Mouse (Mus musculus) heart, embryonic 15.5 days (tissue): ENCODE measurements at regions not wholly inside any gene's neighbourhood (a gene's known extent, or its start where the extent isn't known, plus 50 kb on each side); places are given as distances from the start of the nearest gene placed in this dataset.

ENCODE experiments used
- ATAC-seq: fragments of 200-750 bp; cut with Nextera tagmentation; replicated peaks from 2 replicates; pipeline ENCODE4 v1.8.0; 2017; ENCODE audit warnings: low read depth, moderate TSS enrichment; ENCODE audit not compliant: insufficient number of reproducible peaks, insufficient read depth, low FRiP score
- H3K27ac ChIP-seq: fragments of 300-500 bp; sonication (generic); 2 replicates; pipeline ENCODE4 v1.5.1; 2015; ENCODE audit warnings: mild to moderate bottlenecking, inconsistent platforms
- H3K27me3 ChIP-seq: fragments of 300-500 bp; sonication (generic); 2 replicates; pipeline ENCODE4 v1.6.1; 2015; ENCODE audit warnings: inconsistent platforms
- H3K36me3 ChIP-seq: fragments of 300-500 bp; sonication (generic); 2 replicates; pipeline ENCODE4 v1.6.1; 2015; ENCODE audit warnings: mild to moderate bottlenecking, inconsistent platforms
- H3K4me1 ChIP-seq: fragments of 300-500 bp; sonication (generic); replicated peaks from 2 replicates; pipeline ENCODE4 v1.6.1; 2015; ENCODE audit warnings: inconsistent platforms
- H3K4me2 ChIP-seq: fragments of 300-500 bp; sonication (generic); 2 replicates; pipeline ENCODE4 v1.6.1; 2015; ENCODE audit warnings: inconsistent platforms, mild to moderate bottlenecking, moderate library complexity
- H3K4me3 ChIP-seq: fragments of 300-500 bp; sonication (generic); 2 replicates; pipeline ENCODE4 v1.5.1; 2015; ENCODE audit warnings: mild to moderate bottlenecking, inconsistent platforms
- H3K9ac ChIP-seq: fragments of 300-500 bp; sonication (generic); 2 replicates; pipeline ENCODE4 v1.6.1; 2015; ENCODE audit warnings: mild to moderate bottlenecking, inconsistent platforms
- H3K9me3 ChIP-seq: fragments of 300-500 bp; sonication (generic); replicated peaks from 2 replicates; pipeline ENCODE4 v1.6.1; 2016; ENCODE audit warnings: inconsistent platforms
- WGBS: fragments of 180-500 bp; shearing (Covaris S2); methylation state at CpG from one replicate; pipeline ENCODE4 v1.1.7; 2015; ENCODE audit warnings: mixed read lengths; 5-methylcytosine and 5-hydroxymethylcytosine counted together

DNA sequence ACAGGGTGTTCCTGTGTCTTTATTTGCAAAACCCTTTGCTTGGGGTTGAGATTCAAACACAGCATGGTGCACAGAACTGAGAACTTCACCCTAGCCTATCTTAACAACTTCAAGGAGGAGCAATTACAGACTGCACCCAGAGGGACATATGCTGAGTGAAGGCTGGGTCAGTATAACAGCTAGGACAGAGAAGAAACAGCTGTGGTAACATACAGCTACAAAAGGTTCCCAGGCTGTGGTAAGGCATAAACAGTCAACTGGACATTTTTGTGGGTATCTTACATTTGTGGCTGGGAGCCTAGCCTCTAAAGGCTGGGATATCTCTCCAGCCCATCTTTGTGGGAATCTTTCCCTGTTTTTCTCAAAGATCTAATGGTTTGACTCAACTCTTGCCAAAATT is 154.5 kb upstream of the Xylt1 start:
- Histone ChIP-seq H3K27me3 (no peaks in the 10 kb centered on the region), H3K36me3 (no peaks in the 10 kb centered on the region), H3K4me2 (no peak overlapping the region), H3K27ac (no peak overlapping the region), H3K4me1 (no peaks in the 10 kb centered on the region), H3K9ac (no peak overlapping the region), H3K9me3 (no peaks in the 10 kb centered on the region), H3K4me3 (no peak overlapping the region)
- no peak for ATAC-seq

- no peaks in the 10 kb centered on the region for H3K9me3 ChIP-seq
- no peak overlapping the region for H3K9ac ChIP-seq
- no peaks in the 10 kb centered on the region for H3K27me3 ChIP-seq
- H3K4me3 ChIP-seq, result no peak overlapping the region
- no peaks in the 10 kb centered on the region for H3K36me3 ChIP-seq
- WGBS, result 30% methylated on average over 5 of the region's 5 CpGs
- no peak overlapping the region for H3K4me2 ChIP-seq
- ATAC-seq, result no peak
- no peaks in the 10 kb centered on the region for H3K4me1 ChIP-seq
- H3K27ac ChIP-seq, result no peak overlapping the region
Observed at GRCm38 (mm10) chr7:117229619-117230018, 151.2 kb upstream of the Xylt1 start.

GRCm38 (mm10) chr7:117256819-117257218 is 124.0 kb upstream of the Xylt1 start:
- Histone ChIP-seq H3K9ac (no peak overlapping the region), H3K4me2 (no peak overlapping the region), H3K36me3 (no peaks in the 10 kb centered on the region), H3K27me3 (no peaks in the 10 kb centered on the region), H3K4me3 (no peak overlapping the region), H3K9me3 (no peaks in the 10 kb centered on the region), H3K4me1 (no peaks in the 10 kb centered on the region), H3K27ac (no peak overlapping the region)
- 79% methylated on average over 9 of the region's 9 CpGs for WGBS
- no peak for ATAC-seq

- 69% methylated on average over 5 of the region's 5 CpGs for WGBS
- no peak for ATAC-seq
- H3K4me2 ChIP-seq, result no peak overlapping the region
- H3K27me3 ChIP-seq, result no peaks in the 10 kb centered on the region
- no peak overlapping the region for H3K4me3 ChIP-seq
- no peak overlapping the region for H3K9ac ChIP-seq
- H3K9me3 ChIP-seq, result no peaks in the 10 kb centered on the region
- no peak overlapping the region for H3K27ac ChIP-seq
- H3K4me1 ChIP-seq, result no peaks in the 10 kb centered on the region
- H3K36me3 ChIP-seq, result no peaks in the 10 kb centered on the region
Observed at GRCm38 (mm10) chr7:117258557-117258956, 122.2 kb upstream of the Xylt1 start.

GRCm38 (mm10) chr7:117259151-117259550 is 121.6 kb upstream of the Xylt1 start:
- no peaks in the 10 kb centered on the region for H3K27me3 ChIP-seq
- no peaks in the 10 kb centered on the region for H3K9me3 ChIP-seq
- H3K9ac ChIP-seq, result no peak overlapping the region
- 71% methylated on average over 5 of the region's 5 CpGs for WGBS
- no peak for ATAC-seq
- no peak overlapping the region for H3K27ac ChIP-seq
- no peaks in the 10 kb centered on the region for H3K36me3 ChIP-seq
- H3K4me1 ChIP-seq, result no peaks in the 10 kb centered on the region
- H3K4me3 ChIP-seq, result no peak overlapping the region
- H3K4me2 ChIP-seq, result no peak overlapping the region

DNA sequence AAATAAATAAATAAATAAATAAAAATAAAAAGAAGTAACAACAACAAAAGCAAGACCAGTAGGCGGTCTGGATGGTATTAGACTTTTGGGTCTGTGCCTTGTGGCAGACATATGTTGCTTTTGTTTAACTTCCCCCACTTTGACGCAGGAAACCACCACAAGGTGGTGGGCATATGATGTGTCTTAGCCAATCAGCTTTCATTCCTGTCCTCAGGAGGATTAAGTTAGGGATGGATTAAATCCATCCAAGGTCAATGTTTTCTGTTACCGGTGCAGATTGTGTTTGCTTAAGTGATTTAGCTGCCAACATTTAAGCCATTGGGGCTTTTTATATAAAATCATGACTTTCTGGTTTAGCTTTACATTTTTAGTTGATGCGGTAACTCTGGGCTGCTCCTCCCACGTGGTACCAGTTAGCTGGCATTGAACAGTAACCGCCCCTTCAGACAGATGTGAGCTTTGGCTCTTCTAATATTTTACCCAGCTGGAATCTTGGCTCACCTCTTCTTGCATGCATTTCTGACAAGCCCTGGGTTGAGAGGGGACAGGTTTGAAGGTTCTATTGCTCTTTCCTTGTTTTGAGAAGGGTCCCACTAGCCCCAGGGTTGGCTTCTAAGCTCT is 121.0 kb upstream of the Xylt1 start:
- H3K27ac ChIP-seq, result no peak overlapping the region
- no peaks in the 10 kb centered on the region for H3K9me3 ChIP-seq
- no peak for ATAC-seq
- no peak overlapping the region for H3K4me3 ChIP-seq
- no peaks in the 10 kb centered on the region for H3K4me1 ChIP-seq
- no peaks in the 10 kb centered on the region for H3K27me3 ChIP-seq
- H3K4me2 ChIP-seq, result no peak overlapping the region
- H3K9ac ChIP-seq, result no peak overlapping the region
- WGBS, result 75% methylated on average over 6 of the region's 6 CpGs
- no peaks in the 10 kb centered on the region for H3K36me3 ChIP-seq

DNA sequence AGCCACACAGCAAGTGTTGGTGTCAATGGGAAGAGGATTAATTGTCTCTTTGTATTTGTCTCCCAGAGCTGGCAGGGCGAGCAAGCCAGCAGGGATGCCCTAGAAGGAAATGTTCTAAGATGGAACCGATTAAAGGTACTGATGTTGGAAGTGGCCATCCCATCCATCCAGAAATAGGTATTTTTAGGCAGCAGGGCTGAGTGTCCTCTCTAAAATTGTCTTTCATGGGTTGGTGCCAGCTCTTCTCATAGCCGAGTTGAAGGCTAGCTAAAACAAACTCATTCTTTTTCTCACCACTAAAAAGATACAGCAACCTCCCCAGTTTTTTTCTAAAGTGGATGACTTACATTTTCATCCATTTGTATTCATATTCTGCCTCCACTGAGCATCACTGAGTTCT is 120.2 kb upstream of the Xylt1 start:
- no peak for ATAC-seq
- Histone ChIP-seq H3K36me3 (no peaks in the 10 kb centered on the region), H3K27ac (no peak overlapping the region), H3K4me1 (no peaks in the 10 kb centered on the region), H3K4me2 (no peak overlapping the region), H3K4me3 (no peak overlapping the region), H3K9me3 (no peaks in the 10 kb centered on the region), H3K27me3 (no peaks in the 10 kb centered on the region), H3K9ac (no peak overlapping the region)
- WGBS, result 75% methylated on average over 3 of the region's 3 CpGs

GRCm38 (mm10) chr7:117263126-117263525 is 117.7 kb upstream of the Xylt1 start:
- no peak overlapping the region for H3K9ac ChIP-seq
- no peaks in the 10 kb centered on the region for H3K9me3 ChIP-seq
- no peak overlapping the region for H3K4me3 ChIP-seq
- H3K27ac ChIP-seq, result no peak overlapping the region
- H3K27me3 ChIP-seq, result no peaks in the 10 kb centered on the region
- no peaks in the 10 kb centered on the region for H3K4me1 ChIP-seq
- no peak for ATAC-seq
- WGBS, result 84% methylated on average over 12 of the region's 12 CpGs
- no peaks in the 10 kb centered on the region for H3K36me3 ChIP-seq
- no peak overlapping the region for H3K4me2 ChIP-seq

GRCm38 (mm10) chr7:117264341-117264740 is 116.4 kb upstream of the Xylt1 start:
- WGBS, result 65% methylated on average over 6 of the region's 6 CpGs

GRCm38 (mm10) chr7:117268096-117268495 is 112.7 kb upstream of the Xylt1 start:
- ATAC-seq, result no peak

More at GRCm38 (mm10) chr7:117264341-117264740, 116.4 kb upstream of the Xylt1 start:
- Histone ChIP-seq H3K27ac (no peak overlapping the region), H3K4me2 (no peak overlapping the region), H3K9ac (no peak overlapping the region), H3K4me3 (no peak overlapping the region), H3K4me1 (no peaks in the 10 kb centered on the region), H3K9me3 (no peaks in the 10 kb centered on the region), H3K27me3 (no peaks in the 10 kb centered on the region), H3K36me3 (no peaks in the 10 kb centered on the region)
- ATAC-seq, result no peak

GRCm38 (mm10) chr7:117269263-117269897 is 111.4 kb upstream of the Xylt1 start:
- no peaks in the 10 kb centered on the region for H3K4me1 ChIP-seq
- H3K4me2 ChIP-seq, result no peak overlapping the region
- H3K9ac ChIP-seq, result no peak overlapping the region
- ATAC-seq, result no peak
- H3K4me3 ChIP-seq, result no peak overlapping the region
- no peaks in the 10 kb centered on the region for H3K9me3 ChIP-seq
- no peak overlapping the region for H3K27ac ChIP-seq
- no peaks in the 10 kb centered on the region for H3K36me3 ChIP-seq
- 80% methylated on average over 10 of the region's 10 CpGs for WGBS
- H3K27me3 ChIP-seq, result no peaks in the 10 kb centered on the region

More at GRCm38 (mm10) chr7:117268096-117268495, 112.7 kb upstream of the Xylt1 start:
- no peaks in the 10 kb centered on the region for H3K36me3 ChIP-seq
- no peak overlapping the region for H3K4me3 ChIP-seq
- H3K27me3 ChIP-seq, result no peaks in the 10 kb centered on the region
- H3K27ac ChIP-seq, result no peak overlapping the region
- no peak overlapping the region for H3K4me2 ChIP-seq
- WGBS, result 85% methylated on average over 7 of the region's 7 CpGs
- H3K9me3 ChIP-seq, result no peaks in the 10 kb centered on the region
- H3K4me1 ChIP-seq, result no peaks in the 10 kb centered on the region
- no peak overlapping the region for H3K9ac ChIP-seq

DNA sequence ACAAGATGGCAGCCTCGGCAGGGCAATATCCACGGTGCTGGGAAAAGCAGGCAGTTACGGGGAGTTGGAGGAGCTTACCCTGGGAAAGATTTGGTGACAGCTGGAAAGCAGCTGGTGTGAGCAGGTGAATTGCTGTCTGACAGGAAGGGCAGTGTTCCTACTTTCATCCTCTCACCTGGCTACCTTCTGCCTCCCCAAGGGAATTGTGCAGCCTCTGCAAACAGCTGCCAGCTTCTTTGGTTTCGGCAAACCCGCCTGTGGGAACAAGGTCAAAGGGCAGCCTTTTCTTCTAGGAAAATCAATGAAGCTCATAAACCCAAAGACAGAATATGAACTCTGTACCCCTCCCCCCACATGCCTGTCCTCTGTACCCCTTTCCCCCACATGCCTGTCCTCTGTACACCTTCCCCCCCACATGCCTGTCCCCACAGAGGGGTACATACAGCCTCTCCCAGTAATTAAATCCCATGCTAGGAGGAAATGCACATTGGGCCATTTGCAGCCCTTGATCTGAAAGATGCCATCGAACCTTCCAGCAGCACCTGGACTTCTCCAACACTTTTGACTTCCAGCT is 102.3 kb upstream of the Xylt1 start:
- Histone ChIP-seq H3K27me3 (no peaks in the 10 kb centered on the region), H3K27ac (no peak overlapping the region), H3K4me1 (no peaks in the 10 kb centered on the region), H3K36me3 (no peaks in the 10 kb centered on the region), H3K4me3 (no peak overlapping the region), H3K4me2 (no peak overlapping the region), H3K9me3 (no peaks in the 10 kb centered on the region), H3K9ac (no peak overlapping the region)
- ATAC-seq, result no peak
- WGBS, result 74% methylated on average over 6 of the region's 6 CpGs
